Mouse (Mus musculus) stomach, embryonic 15.5 days (tissue): Measurements from ENCODE around the gene Krt20. TPM values are rescaled to one million over a fixed set of nuclear protein-coding genes. Genes with fewer than 3 reads are reported as not detected.

Experiments
- ATAC-seq: fragments of 200-750 bp; cut with Nextera tagmentation; 2 replicates; pipeline ENCODE4 v1.8.0; 2017; ENCODE audit warnings: low read depth, moderate number of reproducible peaks, moderate TSS enrichment; ENCODE audit not compliant: insufficient read depth, low FRiP score
- H3K27ac ChIP-seq: fragments of 300-500 bp; sonication (generic); 2 replicates; pipeline ENCODE4 v1.5.1; 2015; ENCODE audit warnings: mild to moderate bottlenecking, inconsistent platforms
- H3K27me3 ChIP-seq: fragments of 300-500 bp; sonication (generic); replicated peaks from 2 replicates; pipeline ENCODE4 v1.6.1; 2015; ENCODE audit warnings: inconsistent platforms
- H3K36me3 ChIP-seq: fragments of 300-500 bp; sonication (generic); 2 replicates; pipeline ENCODE4 v1.6.1; 2015; ENCODE audit warnings: inconsistent platforms
- H3K4me1 ChIP-seq: fragments of 300-500 bp; sonication (generic); 2 replicates; pipeline ENCODE4 v1.6.1; 2015; ENCODE audit warnings: inconsistent platforms
- H3K4me2 ChIP-seq: fragments of 300-500 bp; sonication (generic); 2 replicates; pipeline ENCODE4 v1.6.1; 2015; ENCODE audit warnings: mild to moderate bottlenecking, inconsistent platforms
- H3K4me3 ChIP-seq: fragments of 300-500 bp; sonication (generic); replicated peaks from 2 replicates; pipeline ENCODE4 v1.5.1; 2015; ENCODE audit warnings: inconsistent platforms
- H3K9ac ChIP-seq: fragments of 300-500 bp; sonication (generic); 2 replicates; pipeline ENCODE4 v1.6.1; 2015; ENCODE audit warnings: inconsistent platforms
- H3K9me3 ChIP-seq: fragments of 300-500 bp; sonication (generic); 2 replicates; pipeline ENCODE4 v1.6.1; 2016; ENCODE audit warnings: inconsistent platforms
- WGBS: fragments of 180-500 bp; shearing (Covaris S2); methylation state at CpG from one replicate; pipeline ENCODE4 v1.1.7; 2015; 5-methylcytosine and 5-hydroxymethylcytosine counted together
- polyA plus RNA-seq: library from polyadenylated mRNA; unstranded; fragments of >200 nt; fragmentation: Nextera tagmentation; extraction: Ambion mirVana; gene quantifications from 2 replicates; pipeline ENCODE4 v1.2.1, GENCODE M21; 2015

Krt20 gene
- polyA plus RNA-seq, 1 experiment from 2014 or later = 17.1 TPM

DNA sequence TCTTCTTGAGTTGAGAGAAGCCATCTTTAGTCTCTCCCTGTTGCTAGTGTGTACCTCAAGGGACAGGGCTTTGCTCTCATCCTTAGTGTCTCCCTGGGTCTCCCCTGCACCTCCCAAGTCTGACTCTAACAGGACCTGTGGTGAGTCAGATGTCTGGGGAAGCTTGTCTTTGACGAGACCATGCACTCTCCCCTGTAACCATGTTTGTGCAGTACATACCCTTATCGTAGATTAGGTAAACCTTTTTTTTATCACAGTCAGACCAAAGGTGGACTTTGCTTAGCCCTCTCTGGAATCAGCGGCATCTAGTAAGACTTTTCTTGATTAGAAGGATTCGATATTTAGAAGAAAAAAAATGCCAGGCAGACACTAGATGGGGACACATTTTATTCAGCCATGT lies 16.1 kb upstream of the Krt20 start:
- Histone ChIP-seq H3K36me3 (no peaks in the 10 kb centered on the region), H3K4me1 (no peaks in the 10 kb centered on the region)

DNA sequence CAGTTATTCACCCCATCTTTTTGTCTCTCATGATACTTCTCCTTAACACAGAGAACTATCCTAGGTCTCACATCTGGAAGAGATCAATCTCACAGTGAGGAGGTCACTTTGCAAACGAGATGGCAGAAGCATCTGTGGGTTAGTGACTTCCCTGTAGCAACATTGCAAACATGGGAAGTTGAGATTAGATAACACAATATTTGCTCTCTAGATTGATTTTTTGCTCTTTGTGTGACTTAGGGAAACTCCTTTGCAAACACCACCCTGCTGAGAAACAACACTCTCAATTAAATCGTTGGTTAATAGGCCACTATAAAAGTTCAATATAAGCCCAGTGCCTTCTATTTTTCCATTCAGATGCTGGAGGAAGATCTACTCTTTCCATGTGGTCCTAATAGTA lies 10.8 kb upstream of the Krt20 start:
- no peaks in the 10 kb centered on the region for H3K4me1 ChIP-seq
- whole genome bisulfite sequencing = 40% methylated on average over 2 of the region's 2 CpGs
- no peaks in the 10 kb centered on the region for H3K27me3 ChIP-seq

More for the DNA sequence above, 16.1 kb upstream of the Krt20 start:
- H3K27me3 ChIP-seq = no peaks in the 10 kb centered on the region
- no peak overlapping the region for H3K9ac ChIP-seq
- H3K27ac ChIP-seq = no peak overlapping the region
- H3K4me2 ChIP-seq = no peak overlapping the region
- ATAC-seq = 0 out of 2 replicates have a peak, but pooled peaks have one; percentile 56
- H3K9me3 ChIP-seq = no peaks in the 10 kb centered on the region
- 66% methylated on average over 4 of the region's 4 CpGs for WGBS
- no peak overlapping the region for H3K4me3 ChIP-seq

DNA sequence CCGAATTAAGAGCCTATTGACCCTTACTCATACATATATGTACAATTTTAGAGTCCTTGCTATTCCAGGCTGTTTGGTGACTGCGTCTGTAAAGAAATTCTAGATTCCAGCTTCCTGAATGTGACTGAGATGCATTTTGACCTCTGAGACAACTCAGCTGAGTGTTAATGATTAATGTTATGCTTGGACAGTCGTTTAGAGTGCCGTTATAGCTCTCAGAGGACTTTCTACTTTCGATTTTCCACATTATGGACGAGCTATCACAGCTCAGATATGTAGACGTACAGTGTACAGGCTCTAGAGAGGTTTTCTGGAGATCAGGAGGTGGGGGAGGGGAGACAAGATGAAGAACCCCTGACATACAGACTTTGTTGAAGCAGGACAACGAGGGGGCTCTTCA lies 3.3 kb upstream of the Krt20 start:
- WGBS = 35% methylated on average over 8 of the region's 8 CpGs
- Histone ChIP-seq H3K9me3 (no peaks in the 10 kb centered on the region), H3K27me3 (no peaks in the 10 kb centered on the region), H3K36me3 (no peaks in the 10 kb centered on the region), H3K4me2 (no peak overlapping the region), H3K4me1 (no peaks in the 10 kb centered on the region; the same call in 1 of the 2 replicates), H3K9ac (no peak overlapping the region), H3K4me3 (no peak overlapping the region), H3K27ac (no peak overlapping the region)
- ATAC-seq = no peak

More for the DNA sequence above, 10.8 kb upstream of the Krt20 start:
- Histone ChIP-seq H3K9ac (no peak overlapping the region), H3K4me2 (no peak overlapping the region), H3K27ac (no peak overlapping the region), H3K36me3 (no peaks in the 10 kb centered on the region), H3K9me3 (no peaks in the 10 kb centered on the region), H3K4me3 (no peak overlapping the region)
- no peak for ATAC-seq

DNA sequence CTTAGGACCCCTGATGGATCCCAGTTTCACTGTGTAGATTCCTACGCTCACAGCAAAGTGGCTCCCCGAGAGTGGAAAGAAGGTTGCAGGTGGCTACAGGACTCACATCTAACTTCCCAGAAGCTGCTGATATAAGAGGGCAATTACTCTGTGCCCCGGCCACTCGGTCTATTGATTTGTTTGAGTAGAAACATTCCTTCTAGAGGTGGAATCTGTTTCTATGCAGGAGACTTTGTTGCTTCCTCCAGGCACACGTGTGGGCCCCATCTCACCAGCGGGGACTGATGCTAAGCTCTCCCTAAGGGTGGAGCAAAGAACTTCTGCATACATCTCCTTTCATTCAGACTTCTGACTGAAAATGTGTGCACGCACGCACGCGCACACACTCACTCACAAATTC lies 1.5 kb upstream of the Krt20 start:
- H3K9me3 ChIP-seq = no peaks in the 10 kb centered on the region
- WGBS = 48% methylated on average over 10 of the region's 10 CpGs
- no peak overlapping the region for H3K4me2 ChIP-seq
- H3K27me3 ChIP-seq = no peaks in the 10 kb centered on the region
- H3K36me3 ChIP-seq = no peaks in the 10 kb centered on the region
- H3K9ac ChIP-seq = no peak overlapping the region
- H3K27ac ChIP-seq = peak overlapping the region; percentile 9; the same call in 1 of the 2 replicates
- H3K4me3 ChIP-seq = no peak overlapping the region
- no peak for ATAC-seq
- H3K4me1 ChIP-seq = no peaks in the 10 kb centered on the region; the same call in 1 of the 2 replicates

DNA sequence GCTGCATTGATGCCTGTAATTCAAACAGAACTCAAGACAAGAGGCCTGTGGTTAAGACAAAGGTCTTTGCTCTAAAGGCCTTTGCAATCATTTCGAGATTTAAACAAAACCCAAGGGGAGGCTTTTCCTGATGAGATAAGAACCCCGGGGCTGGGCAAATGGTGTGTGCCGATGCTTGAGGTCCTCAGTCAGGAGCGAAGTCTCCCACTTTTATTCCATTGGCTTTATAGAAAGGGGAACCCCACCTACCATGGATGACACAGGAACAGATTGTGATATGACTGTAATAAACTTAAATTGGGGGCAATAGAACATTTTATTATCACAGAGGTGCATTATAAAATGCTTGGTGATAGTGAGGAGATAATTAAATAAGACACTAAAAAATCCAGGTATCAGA lies 1.3 kb downstream of the Krt20 start:
- Histone ChIP-seq H3K36me3 (no peaks in the 10 kb centered on the region), H3K4me2 (no peak overlapping the region), H3K9me3 (no peaks in the 10 kb centered on the region), H3K27ac (no peak overlapping the region), H3K4me1 (no peaks in the 10 kb centered on the region; the same call in 1 of the 2 replicates), H3K27me3 (no peaks in the 10 kb centered on the region), H3K9ac (no peak overlapping the region), H3K4me3 (no peak overlapping the region)
- 64% methylated on average over 4 of the region's 4 CpGs for WGBS
- ATAC-seq = no peak

DNA sequence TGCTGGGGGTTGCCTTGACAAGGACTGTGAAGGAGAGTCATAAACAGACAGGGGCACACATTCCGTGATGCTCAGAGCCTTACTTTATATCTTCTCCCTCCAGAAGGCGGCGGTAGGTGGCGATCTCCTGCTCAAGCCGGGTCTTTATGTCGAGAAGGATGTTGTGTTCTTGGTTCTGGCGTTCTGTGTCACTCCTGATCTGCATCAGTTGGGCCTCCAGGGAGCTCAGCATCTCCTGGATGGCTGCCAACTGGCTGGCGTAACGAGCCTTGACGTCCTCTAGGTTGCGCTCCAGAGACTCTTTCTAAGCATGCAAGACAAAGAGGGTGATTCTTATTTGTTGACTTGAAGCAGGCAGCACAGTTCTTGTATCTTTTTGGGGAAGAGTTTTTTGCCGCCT lies 7.3 kb downstream of the Krt20 start:
- no peak overlapping the region for H3K4me3 ChIP-seq
- H3K27ac ChIP-seq = no peak overlapping the region
- 53% methylated on average over 12 of the region's 12 CpGs for WGBS
- H3K9ac ChIP-seq = no peak overlapping the region
- no peaks in the 10 kb centered on the region for H3K9me3 ChIP-seq
- H3K4me1 ChIP-seq = no peaks in the 10 kb centered on the region
- no peak overlapping the region for H3K4me2 ChIP-seq
- no peaks in the 10 kb centered on the region for H3K36me3 ChIP-seq
- H3K27me3 ChIP-seq = no peaks in the 10 kb centered on the region
- ATAC-seq = no peak

DNA sequence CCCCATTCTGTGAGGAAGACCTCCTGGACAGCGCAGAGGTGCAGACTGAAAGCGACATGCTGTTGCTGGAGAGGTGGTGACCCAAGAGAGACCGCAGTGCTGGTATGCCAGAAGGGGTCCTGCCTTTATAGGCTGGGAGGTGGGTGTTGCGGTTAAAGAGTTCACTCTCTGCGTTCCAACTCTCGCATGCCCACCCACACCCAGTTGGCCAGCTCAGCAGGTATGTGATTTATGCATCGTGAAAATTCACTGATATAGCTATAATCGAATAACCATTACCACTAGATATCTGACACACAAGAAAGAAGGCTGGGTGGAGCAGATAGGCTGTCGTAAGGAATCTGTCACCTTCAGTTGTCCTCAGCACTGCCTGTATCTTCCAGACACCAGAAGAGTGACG lies 15.8 kb downstream of the Krt20 start, which contains the start of gene Krt12:
Gene Krt12, minus strand, starts transcription at position 101 of the 400 bp plus-strand sequence.
- H3K4me2 ChIP-seq = no peak within 1 kb of the TSS
- H3K9ac ChIP-seq = no peak within 1 kb of the TSS
- no peaks in the 10 kb centered on the region for H3K4me1 ChIP-seq
- H3K36me3 ChIP-seq = no peaks in the 10 kb centered on the region
- WGBS = 77% methylated on average over 10 of the region's 10 CpGs
- H3K27me3 ChIP-seq = no peaks in the 10 kb centered on the region
- H3K9me3 ChIP-seq = no peaks in the 10 kb centered on the region
- H3K27ac ChIP-seq = no peak within 1 kb of the TSS
- no peak within 1 kb of the TSS for H3K4me3 ChIP-seq
- ATAC-seq = no peak

DNA sequence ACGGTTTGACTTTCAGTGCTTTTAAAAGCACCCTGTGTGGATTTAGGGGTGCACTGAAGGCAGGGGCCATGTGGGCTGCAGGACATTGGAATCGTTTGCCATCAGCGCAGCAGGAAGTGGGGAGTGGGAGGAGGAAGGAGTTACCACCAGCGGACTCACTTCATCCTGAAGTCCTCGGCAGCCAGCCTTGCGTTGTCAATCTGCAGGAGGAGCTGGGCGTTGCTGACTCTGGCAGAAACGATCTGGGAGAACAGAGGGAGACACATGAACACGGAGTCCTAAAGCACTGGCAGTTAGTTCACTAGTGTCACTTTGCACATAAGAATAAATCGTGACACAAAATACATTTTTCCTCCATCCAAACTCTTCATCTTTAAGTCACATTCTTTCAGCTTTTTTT lies 17.4 kb downstream of the Krt20 start:
- Histone ChIP-seq H3K4me2 (no peak overlapping the region), H3K27me3 (no peaks in the 10 kb centered on the region), H3K36me3 (no peaks in the 10 kb centered on the region), H3K4me3 (no peak overlapping the region), H3K9me3 (no peaks in the 10 kb centered on the region), H3K27ac (no peak overlapping the region), H3K4me1 (no peaks in the 10 kb centered on the region), H3K9ac (no peak overlapping the region)
- ATAC-seq = no peak
- 40% methylated on average over 10 of the region's 10 CpGs for WGBS

DNA sequence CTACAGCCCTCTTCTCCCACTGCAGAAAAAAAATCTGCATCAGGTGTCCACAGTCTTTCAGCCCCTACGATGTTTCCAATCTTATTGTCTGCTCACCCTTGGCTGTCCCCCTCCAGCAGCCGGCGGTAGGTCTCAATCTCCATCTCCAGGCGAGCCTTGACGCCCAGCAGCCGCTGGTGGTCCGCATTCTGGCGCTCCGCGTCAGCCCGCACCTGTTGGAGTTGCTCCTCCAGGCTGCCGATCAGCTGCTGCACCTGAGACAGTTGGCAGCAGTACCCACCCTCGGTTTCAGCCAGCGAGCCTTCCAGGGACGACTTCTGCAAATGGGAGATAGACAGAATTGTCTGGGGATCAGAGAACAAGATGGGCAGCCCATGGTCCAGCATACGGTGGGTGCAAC lies 20.1 kb downstream of the Krt20 start:
- H3K36me3 ChIP-seq = no peaks in the 10 kb centered on the region
- no peaks in the 10 kb centered on the region for H3K9me3 ChIP-seq
- H3K4me2 ChIP-seq = no peak overlapping the region
- H3K4me1 ChIP-seq = no peaks in the 10 kb centered on the region
- no peak overlapping the region for H3K4me3 ChIP-seq
- H3K9ac ChIP-seq = no peak overlapping the region
- ATAC-seq = no peak
- H3K27me3 ChIP-seq = no peaks in the 10 kb centered on the region
- WGBS = 69% methylated on average over 16 of the region's 16 CpGs
- no peak overlapping the region for H3K27ac ChIP-seq

DNA sequence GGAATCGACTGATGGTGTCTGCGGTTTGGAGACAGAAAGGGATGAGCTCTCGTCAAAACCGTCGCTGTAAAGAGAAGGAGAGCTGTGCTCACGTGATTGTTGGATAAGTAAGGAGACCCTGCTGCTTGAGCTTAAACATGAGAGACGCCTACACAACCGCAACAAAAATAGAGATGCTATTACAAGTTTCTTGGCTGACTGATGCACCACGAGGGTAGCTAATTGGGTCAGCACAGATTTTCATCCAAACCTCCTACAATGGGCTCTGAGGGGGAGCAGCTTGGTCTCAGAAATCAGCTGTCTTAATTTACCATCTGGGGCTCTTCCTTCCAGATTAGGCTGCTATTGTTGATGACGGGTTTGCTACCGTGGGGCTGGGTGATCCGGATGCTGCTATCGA lies 21.0 kb downstream of the Krt20 start:
- no peaks in the 10 kb centered on the region for H3K9me3 ChIP-seq
- WGBS = 86% methylated on average over 13 of the region's 13 CpGs
- ATAC-seq = no peak

DNA sequence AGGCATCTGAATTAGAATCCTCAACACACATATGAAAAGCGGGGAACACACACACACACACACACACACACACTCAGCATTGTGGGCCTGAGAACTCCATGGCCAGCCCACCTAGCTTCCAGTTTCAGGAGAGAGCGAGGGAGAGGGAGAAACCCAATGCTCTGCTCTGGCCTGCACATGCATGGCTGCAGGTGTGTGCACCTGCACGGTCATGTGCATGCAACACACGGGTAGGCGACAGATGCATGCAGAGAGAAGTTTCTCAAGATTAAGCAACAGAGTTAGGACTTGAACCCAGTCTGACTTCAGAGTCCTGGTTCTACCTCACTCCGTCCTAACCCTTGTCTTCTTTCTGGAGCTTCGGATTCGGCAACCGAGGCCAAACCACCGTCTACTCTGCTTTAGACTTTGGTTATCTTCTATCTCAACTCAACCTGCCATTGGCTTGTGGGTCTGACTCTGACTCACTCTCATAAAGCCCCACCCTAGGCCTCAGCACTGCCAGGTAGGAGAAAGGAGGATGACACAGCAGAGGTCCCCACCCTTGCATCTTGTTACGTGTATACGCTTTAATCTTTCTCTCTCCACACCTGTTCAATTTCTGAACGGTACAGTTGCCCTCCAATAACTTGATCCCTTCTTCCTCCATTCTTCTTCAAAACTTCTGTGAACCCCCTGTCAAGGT lies 23.3 kb downstream of the Krt20 start:
- 85% methylated on average over 13 of the region's 13 CpGs for WGBS
- ATAC-seq = no peak
- H3K9me3 ChIP-seq = no peaks in the 10 kb centered on the region

More for the DNA sequence above, 21.0 kb downstream of the Krt20 start:
- no peaks in the 10 kb centered on the region for H3K27me3 ChIP-seq
- no peak overlapping the region for H3K9ac ChIP-seq
- H3K36me3 ChIP-seq = no peaks in the 10 kb centered on the region
- H3K4me3 ChIP-seq = no peak overlapping the region
- H3K4me1 ChIP-seq = no peaks in the 10 kb centered on the region
- no peak overlapping the region for H3K4me2 ChIP-seq
- no peak overlapping the region for H3K27ac ChIP-seq

DNA sequence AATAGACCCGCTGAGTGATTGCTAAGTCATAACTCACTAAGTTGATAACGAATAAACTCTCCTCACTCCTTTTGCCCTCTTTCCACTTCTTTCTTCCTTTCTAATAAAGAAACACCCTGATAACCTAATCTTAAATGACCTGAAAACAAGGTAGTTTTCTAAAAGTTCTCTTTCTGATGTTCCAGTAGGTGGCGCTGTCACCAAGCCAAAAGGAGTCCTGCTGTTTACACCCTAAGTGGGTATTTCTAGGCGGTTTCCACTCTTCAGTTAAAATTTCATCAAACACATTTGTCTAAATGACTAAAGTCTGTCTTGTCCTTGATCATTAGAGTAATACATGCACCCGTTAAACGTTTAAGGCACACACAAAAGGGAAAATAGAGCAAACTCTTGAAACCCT lies 24.7 kb downstream of the Krt20 start:
- Histone ChIP-seq H3K36me3 (no peaks in the 10 kb centered on the region), H3K4me3 (no peak overlapping the region), H3K4me1 (no peaks in the 10 kb centered on the region), H3K9me3 (no peaks in the 10 kb centered on the region), H3K4me2 (no peak overlapping the region), H3K9ac (no peak overlapping the region), H3K27me3 (no peaks in the 10 kb centered on the region), H3K27ac (no peak overlapping the region)
- no peak for ATAC-seq
- 18% methylated on average over 6 of the region's 6 CpGs for WGBS

More for the DNA sequence above, 23.3 kb downstream of the Krt20 start:
- Histone ChIP-seq H3K9ac (no peak overlapping the region), H3K36me3 (no peaks in the 10 kb centered on the region), H3K4me3 (no peak overlapping the region), H3K4me2 (no peak overlapping the region), H3K4me1 (no peaks in the 10 kb centered on the region), H3K27me3 (no peaks in the 10 kb centered on the region), H3K27ac (no peak overlapping the region)

DNA sequence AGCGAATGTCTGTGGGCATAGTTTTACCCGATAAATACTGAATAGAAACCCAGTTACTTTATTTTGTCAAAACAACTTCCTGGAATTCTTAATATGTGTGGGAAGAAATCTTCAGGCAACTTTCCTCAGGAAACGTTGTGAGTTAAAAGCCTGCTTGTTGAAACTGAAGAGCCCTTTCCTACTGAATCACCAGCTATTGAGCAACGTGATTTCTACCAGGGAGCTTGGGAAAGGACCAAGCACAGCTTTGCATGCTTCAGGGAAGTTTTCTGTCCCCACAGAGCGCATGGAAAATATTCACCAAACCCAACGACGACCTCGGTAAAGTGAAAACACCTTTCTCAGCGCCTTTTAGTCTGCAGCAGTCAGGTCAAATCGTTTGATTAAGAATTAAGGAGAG lies 31.8 kb downstream of the Krt20 start:
- no peak for ATAC-seq
- Histone ChIP-seq H3K4me1 (no peaks in the 10 kb centered on the region), H3K9me3 (no peaks in the 10 kb centered on the region), H3K27ac (no peak overlapping the region), H3K9ac (no peak overlapping the region), H3K4me3 (no peak overlapping the region), H3K27me3 (no peaks in the 10 kb centered on the region), H3K36me3 (no peaks in the 10 kb centered on the region), H3K4me2 (no peak overlapping the region)
- 59% methylated on average over 10 of the region's 10 CpGs for WGBS
